Mouse (Mus musculus) liver, embryonic 11.5 days (tissue): ENCODE measurements around the gene Ankrd1. TPM values are rescaled to one million over a fixed set of nuclear protein-coding genes. Genes with fewer than 3 reads are reported as not detected.

ENCODE experiments used
- ATAC-seq: fragments of 200-750 bp; cut with Nextera tagmentation; replicated peaks from 2 replicates; pipeline ENCODE4 v1.8.0; 2017; ENCODE audit warnings: moderate number of reproducible peaks, mild to moderate bottlenecking, moderate TSS enrichment, moderate library complexity; ENCODE audit not compliant: low FRiP score
- DNase-seq: peaks from one replicate; pipeline ENCODE4 v3.0.0-alpha.2; 2017; ENCODE audit warnings: low spot score
- H3K27ac ChIP-seq: fragments of 300-500 bp; sonication (generic); 2 replicates; pipeline ENCODE4 v1.5.1; 2014; ENCODE audit warnings: mild to moderate bottlenecking, low read depth, low read length, control low read depth
- H3K27me3 ChIP-seq: fragments of 300-500 bp; sonication (generic); replicated peaks from 2 replicates; pipeline ENCODE4 v1.6.1; 2014; ENCODE audit warnings: low read length, mixed read lengths; ENCODE audit not compliant: control insufficient read depth, insufficient read depth
- H3K36me3 ChIP-seq: fragments of 300-500 bp; sonication (generic); 2 replicates; pipeline ENCODE4 v1.6.1; 2014; ENCODE audit warnings: mild to moderate bottlenecking, low read length, moderate library complexity, mixed read lengths; ENCODE audit not compliant: control insufficient read depth, insufficient read depth
- H3K4me1 ChIP-seq: fragments of 300-500 bp; sonication (generic); replicated peaks from 2 replicates; pipeline ENCODE4 v1.6.1; 2014; ENCODE audit warnings: low read length, mixed read lengths; ENCODE audit not compliant: control insufficient read depth, insufficient read depth
- H3K4me2 ChIP-seq: fragments of 300-500 bp; sonication (generic); 2 replicates; pipeline ENCODE4 v1.6.1; 2014; ENCODE audit warnings: mild to moderate bottlenecking, control low read depth, moderate library complexity
- H3K4me3 ChIP-seq: fragments of 300-500 bp; sonication (generic); 2 replicates; pipeline ENCODE4 v1.5.1; 2014; ENCODE audit warnings: low read depth, low read length, control low read depth
- H3K9ac ChIP-seq: fragments of 300-500 bp; sonication (generic); 2 replicates; pipeline ENCODE4 v1.6.1; 2014; ENCODE audit warnings: low read depth, low read length, control low read depth
- H3K9me3 ChIP-seq: fragments of 300-500 bp; sonication (generic); 2 replicates; pipeline ENCODE4 v1.6.1; 2016; ENCODE audit warnings: low read length, inconsistent platforms, mixed read lengths; ENCODE audit not compliant: control insufficient read depth
- WGBS: fragments of 180-500 bp; shearing (Covaris S2); extraction: QIAGEN DNeasy Blood & Tissue Kit; methylation state at CpG from one replicate; pipeline ENCODE4 v1.1.7; 2014; 5-methylcytosine and 5-hydroxymethylcytosine counted together
- polyA plus RNA-seq: library from polyadenylated mRNA; unstranded; fragments of >200 nt; fragmentation: Nextera tagmentation; extraction: Ambion mirVana; gene quantifications from 2 replicates; pipeline ENCODE4 v1.2.1, GENCODE M21; 2014

Gene Ankrd1
- polyA plus RNA-seq, 1 experiment from 2014 or later, result 5.6 TPM

GRCm38 (mm10) chr19:36143571-36143970 lies 23.7 kb upstream of the Ankrd1 start:
- Histone ChIP-seq H3K36me3 (no peaks in the 10 kb centered on the region), H3K9ac (no peak overlapping the region), H3K4me1 (no peaks in the 10 kb centered on the region), H3K27me3 (no peaks in the 10 kb centered on the region), H3K27ac (no peak overlapping the region), H3K4me2 (no peak overlapping the region), H3K9me3 (no peaks in the 10 kb centered on the region), H3K4me3 (no peak overlapping the region)
- no peak for ATAC-seq
- DNase-seq, result no peak
- 92% methylated on average over 2 of the region's 2 CpGs for WGBS

GRCm38 (mm10) chr19:36133731-36134130 lies 13.8 kb upstream of the Ankrd1 start:
- Histone ChIP-seq H3K27ac (no peak overlapping the region), H3K9me3 (no peaks in the 10 kb centered on the region)
- DNase-seq, result no peak

GRCm38 (mm10) chr19:36133064-36133463 lies 13.2 kb upstream of the Ankrd1 start:
- H3K36me3 ChIP-seq, result no peaks in the 10 kb centered on the region
- H3K27me3 ChIP-seq, result no peaks in the 10 kb centered on the region
- WGBS, result 81% methylated on average over 6 of the region's 6 CpGs
- no peak overlapping the region for H3K4me3 ChIP-seq
- no peak overlapping the region for H3K27ac ChIP-seq
- H3K9ac ChIP-seq, result no peak overlapping the region
- no peaks in the 10 kb centered on the region for H3K9me3 ChIP-seq
- H3K4me1 ChIP-seq, result peaks cover 5% of the 10 kb centered on the region
- DNase-seq (no peak), ATAC-seq (no peak)
- no peak overlapping the region for H3K4me2 ChIP-seq

More at GRCm38 (mm10) chr19:36133731-36134130, 13.8 kb upstream of the Ankrd1 start:
- Histone ChIP-seq H3K4me1 (peaks cover 5% of the 10 kb centered on the region), H3K9ac (no peak overlapping the region), H3K4me3 (no peak overlapping the region), H3K4me2 (no peak overlapping the region), H3K27me3 (no peaks in the 10 kb centered on the region), H3K36me3 (no peaks in the 10 kb centered on the region)
- ATAC-seq, result no peak
- 51% methylated on average over 5 of the region's 5 CpGs for WGBS

GRCm38 (mm10) chr19:36131990-36132389 lies 12.1 kb upstream of the Ankrd1 start:
- DNase-seq (no peak), ATAC-seq (no peak)
- Histone ChIP-seq H3K4me2 (no peak overlapping the region), H3K4me1 (peaks cover 5% of the 10 kb centered on the region), H3K36me3 (no peaks in the 10 kb centered on the region), H3K9ac (no peak overlapping the region), H3K27me3 (no peaks in the 10 kb centered on the region), H3K4me3 (no peak overlapping the region), H3K27ac (no peak overlapping the region), H3K9me3 (no peaks in the 10 kb centered on the region)
- WGBS, result 63% methylated on average over 6 of the region's 6 CpGs

GRCm38 (mm10) chr19:36130181-36130580 lies 10.3 kb upstream of the Ankrd1 start:
- no peaks in the 10 kb centered on the region for H3K9me3 ChIP-seq
- ATAC-seq (no peak; the same call in 1 of the 2 replicates), DNase-seq (no peak)
- H3K9ac ChIP-seq, result no peak overlapping the region
- H3K36me3 ChIP-seq, result no peaks in the 10 kb centered on the region
- WGBS, result 41% methylated on average over 2 of the region's 2 CpGs
- H3K4me1 ChIP-seq, result peaks cover 5% of the 10 kb centered on the region
- no peaks in the 10 kb centered on the region for H3K27me3 ChIP-seq
- no peak overlapping the region for H3K4me3 ChIP-seq
- no peak overlapping the region for H3K27ac ChIP-seq
- no peak overlapping the region for H3K4me2 ChIP-seq

GRCm38 (mm10) chr19:36129643-36130042 lies 9.7 kb upstream of the Ankrd1 start:
- H3K4me2 ChIP-seq, result peak overlapping the region; percentile 50
- DNase-seq, result peak; percentile 60
- 0 out of 2 replicates have a peak overlapping the region, but pooled peaks have one; percentile 46 for H3K27ac ChIP-seq
- peaks cover 5% of the 10 kb centered on the region for H3K4me1 ChIP-seq
- no peaks in the 10 kb centered on the region for H3K36me3 ChIP-seq
- H3K4me3 ChIP-seq, result no peak overlapping the region
- no peaks in the 10 kb centered on the region for H3K9me3 ChIP-seq
- ATAC-seq, result peak; percentile 77
- 2% methylated on average over 12 of the region's 12 CpGs for WGBS
- no peaks in the 10 kb centered on the region for H3K27me3 ChIP-seq
- H3K9ac ChIP-seq, result no peak overlapping the region; the same call in 1 of the 2 replicates

GRCm38 (mm10) chr19:36129213-36129612 lies 9.3 kb upstream of the Ankrd1 start:
- DNase-seq (no peak), ATAC-seq (no peak; the same call in 1 of the 2 replicates)
- Histone ChIP-seq H3K4me2 (peak overlapping the region; percentile 50), H3K9me3 (no peaks in the 10 kb centered on the region), H3K4me1 (peaks cover 5% of the 10 kb centered on the region), H3K4me3 (no peak overlapping the region), H3K9ac (peak overlapping the region; percentile 2; the same call in 1 of the 2 replicates), H3K27ac (peak overlapping the region; percentile 46; the same call in 1 of the 2 replicates), H3K27me3 (no peaks in the 10 kb centered on the region), H3K36me3 (no peaks in the 10 kb centered on the region)
- 14% methylated on average over 9 of the region's 9 CpGs for WGBS

- H3K4me2 ChIP-seq, result no peak overlapping the region
- H3K9me3 ChIP-seq, result no peaks in the 10 kb centered on the region
- H3K36me3 ChIP-seq, result no peaks in the 10 kb centered on the region
- H3K4me3 ChIP-seq, result no peak overlapping the region
- DNase-seq (no peak), ATAC-seq (no peak)
- H3K27ac ChIP-seq, result no peak overlapping the region
- no peak overlapping the region for H3K9ac ChIP-seq
- WGBS, result 88% methylated on average over 3 of the region's 3 CpGs
- no peaks in the 10 kb centered on the region for H3K27me3 ChIP-seq
- peaks cover 5% of the 10 kb centered on the region for H3K4me1 ChIP-seq
Measured at GRCm38 (mm10) chr19:36128440-36128839, 8.5 kb upstream of the Ankrd1 start.

GRCm38 (mm10) chr19:36124203-36124602 lies 4.3 kb upstream of the Ankrd1 start:
- Histone ChIP-seq H3K9me3 (no peaks in the 10 kb centered on the region), H3K27ac (no peak overlapping the region), H3K4me2 (no peak overlapping the region), H3K4me1 (0 out of 2 replicates have a peak, but pooled peaks cover 1% of the 10 kb centered on the region), H3K36me3 (no peaks in the 10 kb centered on the region), H3K9ac (no peak overlapping the region), H3K4me3 (no peak overlapping the region), H3K27me3 (no peaks in the 10 kb centered on the region)
- DNase-seq, result no peak
- ATAC-seq, result no peak
- 63% methylated on average over 1 of the region's 1 CpGs for WGBS
